11 mouse cellular contexts compared by ENCODE assay signal in the genomic region with DNA sequence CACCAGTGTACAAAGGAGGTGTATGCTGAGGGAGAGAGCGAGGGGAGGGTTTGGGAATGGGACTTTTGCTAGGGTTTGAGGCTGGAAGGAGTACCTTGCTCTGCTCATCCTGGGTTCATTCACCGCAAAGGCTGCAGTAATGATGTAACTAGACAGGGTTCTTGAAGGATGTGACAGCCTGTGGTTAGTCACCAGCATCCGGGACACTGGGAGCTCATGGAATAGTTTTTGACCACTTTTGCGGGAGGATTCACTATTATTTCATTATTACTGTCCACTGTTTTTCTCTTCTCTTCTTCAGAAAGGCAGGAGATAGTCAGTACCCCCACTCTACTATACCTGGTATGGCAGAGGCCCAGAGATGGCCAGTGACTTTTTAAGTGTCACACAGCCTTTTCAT. TPM values are rescaled to one million over a fixed set of nuclear protein-coding genes. Genes with fewer than 3 reads are reported as not detected.
A peak's percentile ranks its signal among the peaks of the same experiment; 100 is the strongest.
DNase-seq lines count a peak whose midpoint lies in the region; ATAC-seq lines count a peak whose summit lies in the region.
"Had no signal": no experiment of that assay in that cellular context is flagged by ENCODE, and none has a peak within 500 bp of the region (broad histone marks: within the 10 kb centered on the region; RNA-seq: fewer than 3 reads in every experiment).

No protein-coding gene starts in this region.

- no peak overlapping the region for H3K4me3 ChIP-seq in kidney, embryonic 15.5 days (replicated peaks)
- no peak overlapping the region for H3K4me3 ChIP-seq in heart, embryonic 16.5 days (ENCODE audit: low read length)

- ATAC-seq in kidney, embryonic 15.5 days (replicated peaks; ENCODE audit: low FRiP score): no peak
- peak; percentile 17 for ATAC-seq in activated CD4-positive, CD25-positive, alpha-beta regulatory T cell, adult 4 months
- ATAC-seq in heart, embryonic 16.5 days (replicated peaks; ENCODE audit: extremely low read depth, insufficient read depth, low FRiP score): no peak
- peak; percentile 17 for ATAC-seq in megakaryocyte, adult 5-6 weeks (ENCODE audit: poor library complexity, severe bottlenecking)

- H3K27me3 ChIP-seq in kidney, embryonic 15.5 days: no peaks in the 10 kb centered on the region
- no peaks in the 10 kb centered on the region for H3K27me3 ChIP-seq in heart, embryonic 16.5 days (ENCODE audit: control insufficient read depth, insufficient read depth, low read length)

- no peak for DNase-seq in kidney, adult 9 months
- no peak for DNase-seq in urinary bladder, adult 18-20 months (ENCODE audit: low spot score in 2 of 2)
- DNase-seq in left cerebral cortex, postnatal 25 days (ENCODE audit: low spot score in 2 of 2): no peak
- no peak for DNase-seq in cerebellum, adult 18-20 months
- DNase-seq: kidney, postnatal 10 days; left cerebral cortex, postnatal 4 days had no signal

- no peak overlapping the region for H3K4me2 ChIP-seq in kidney, embryonic 15.5 days
- H3K4me2 ChIP-seq in heart, embryonic 16.5 days (ENCODE audit: low read depth, low read length): no peak overlapping the region

- H3K9ac ChIP-seq in kidney, embryonic 15.5 days: no peak overlapping the region
- no peak overlapping the region for H3K9ac ChIP-seq in heart, embryonic 16.5 days (ENCODE audit: low read length)

- H3K4me1 ChIP-seq in kidney, embryonic 15.5 days: peaks cover 48% of the 10 kb centered on the region
- H3K4me1 ChIP-seq in heart, embryonic 16.5 days (ENCODE audit: control insufficient read depth, insufficient read depth, low read length): peaks cover 15% of the 10 kb centered on the region

- H3K27ac ChIP-seq in kidney, embryonic 15.5 days: peak overlapping the region; percentile 64
- H3K27ac ChIP-seq in heart, embryonic 16.5 days (ENCODE audit: low read length): peak overlapping the region; percentile 71

- intact Hi-C loops in left cerebral cortex, postnatal 25 days (cut with DNase I): no loop called here

- H3K9me3 ChIP-seq in kidney, embryonic 15.5 days (replicated peaks): no peaks in the 10 kb centered on the region
- no peaks in the 10 kb centered on the region for H3K9me3 ChIP-seq in heart, embryonic 16.5 days (replicated peaks; ENCODE audit: control insufficient read depth, low read length)

- H3K36me3 ChIP-seq in kidney, embryonic 15.5 days: no peaks in the 10 kb centered on the region
- H3K36me3 ChIP-seq in heart, embryonic 16.5 days (ENCODE audit: control insufficient read depth, insufficient read depth): no peaks in the 10 kb centered on the region

- WGBS in kidney, embryonic 15.5 days: 90% methylated on average over 4 of the region's 4 CpGs
- 84% methylated on average over 4 of the region's 4 CpGs for WGBS in heart, embryonic 16.5 days

RNA-seq across cellular contexts. Expression of gene Stk10, which starts 9.1 kb away (rescaled TPM):
- polyA plus RNA-seq in kidney, embryonic 15.5 days (2015; fragmentation: Nextera tagmentation; extraction: Ambion mirVana): 5.4 TPM in 2 replicates
- 100 to 1,000 TPM in 1 of 2 experiments, 10 to 100 TPM in 1; 66.9 to 116 TPM for polyA plus RNA-seq in activated CD4-positive, CD25-positive, alpha-beta regulatory T cell, adult 4 months (2017; shearing (Covaris generic))
- 4.1 and 5.5 TPM in 2 replicates for polyA plus RNA-seq in heart, embryonic 16.5 days (2015; fragmentation: Nextera tagmentation; extraction: Ambion mirVana)
- 88.8 and 98.5 TPM in 2 replicates for total RNA-seq in megakaryocyte, adult 5-6 weeks (2015)
- 115 and 125 TPM in 2 replicates for total RNA-seq in megakaryocyte, adult 5-6 weeks (2017)
- total RNA-seq in left cerebral cortex, postnatal 25 days (2021): 1 to 10 TPM; 5.5 to 6.6 TPM

RNA-seq across cellular contexts. Expression of gene Efcab9, which starts 10.3 kb away (rescaled TPM):
- 0.42 TPM in 1 of 2 replicates, not detected in the other for polyA plus RNA-seq in kidney, embryonic 15.5 days (2015; fragmentation: Nextera tagmentation; extraction: Ambion mirVana)
- polyA plus RNA-seq in activated CD4-positive, CD25-positive, alpha-beta regulatory T cell, adult 4 months (2017; shearing (Covaris generic)): 1 to 10 TPM; 1.1 to 1.2 TPM
- polyA plus RNA-seq in heart, embryonic 16.5 days (2015; fragmentation: Nextera tagmentation; extraction: Ambion mirVana): 0.40 and 0.56 TPM in 2 replicates
- total RNA-seq in megakaryocyte, adult 5-6 weeks (2015): 0.20 and 2.2 TPM in 2 replicates
- 1.6 and 2.0 TPM in 2 replicates for total RNA-seq in megakaryocyte, adult 5-6 weeks (2017)
- 1 to 10 TPM; 1.6 to 1.7 TPM for total RNA-seq in left cerebral cortex, postnatal 25 days (2021)
- polyA plus RNA-seq: neural tube, embryonic 14.5 days had no signal

Comparison
In these comparisons a context has a peak if more than half of its experiments do, and no peak if none do; other contexts are left out.
1. ATAC-seq: peak in activated CD4-positive, CD25-positive, alpha-beta regulatory T cell, adult 4 months (single experiment) and megakaryocyte, adult 5-6 weeks (single experiment); none in kidney, embryonic 15.5 days (single experiment) and heart, embryonic 16.5 days (single experiment).
2. RNA of gene Stk10, which starts 9.1 kb away (polyA plus RNA-seq): 66.9 to 116 TPM in activated CD4-positive, CD25-positive, alpha-beta regulatory T cell, adult 4 months; 4.1 to 5.5 TPM in heart, embryonic 16.5 days and 5.4 TPM in kidney, embryonic 15.5 days; every median in the first group is over 10 times any median in the second.